Mouse (Mus musculus) liver, adult 2 months (tissue): ENCODE measurements around the gene Ppm1e.

ENCODE experiments used
- CTCF ChIP-seq: fragments of 200-500 bp; IDR thresholded peaks from 2 replicates; pipeline ENCODE4 v1.5.1; 2011; ENCODE audit warnings: low read depth, low read length, control low read depth
- POLR2A ChIP-seq: fragments of 200-500 bp; IDR thresholded peaks from 2 replicates; pipeline ENCODE4 v1.6.1; 2011; ENCODE audit warnings: low read length, control low read depth; ENCODE audit not compliant: insufficient read depth; ENCODE audit errors: extremely low read depth

DNA sequence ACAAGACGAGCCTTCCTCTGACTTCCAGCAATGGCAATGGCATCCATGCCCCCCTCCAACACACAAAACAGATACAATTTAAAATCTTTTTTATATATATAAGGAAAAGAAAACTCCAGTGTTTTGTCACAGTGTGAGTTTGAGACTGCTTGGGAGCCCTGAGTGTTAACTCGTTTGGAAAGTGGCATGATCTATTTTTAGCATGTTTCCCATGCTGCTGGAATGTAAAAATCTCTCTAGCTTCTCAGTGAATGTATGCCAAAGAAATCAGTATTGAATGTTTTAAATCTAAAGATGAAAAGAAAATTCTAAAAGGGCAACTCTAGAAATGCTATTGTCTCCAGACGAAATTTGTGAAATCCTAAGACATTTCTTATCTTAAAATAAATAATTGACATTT, 45.3 kb downstream of the Ppm1e start:
- TF ChIP-seq CTCF, result no peak
- TF ChIP-seq POLR2A, result no peak
